Mouse (Mus musculus) T-helper 2 cell (primary cell): ENCODE results near the gene 4930539E08Rik.

Experiments used
- in situ Hi-C: fragments of 300-600 bp; cut with MboI, MseI; formaldehyde crosslinking; loops from one replicate; pipeline ENCODE4 v1.15.1; 2025; ENCODE audit warnings: high pct_unique_total_duplicates

The 4930539E08Rik gene

GRCm38 (mm10) chr17:28915060-28915628 lies at the start of gene 4930539E08Rik:
Gene 4930539E08Rik, minus strand, starts transcription at chr17:28915324.
- in situ Hi-C loops = no loop called here

GRCm38 (mm10) chr17:28961596-28961995 lies 46.5 kb upstream of the 4930539E08Rik start:
- in situ Hi-C loops = no loop called here

- in situ Hi-C loops = no loop called here
These were observed 45.5 kb upstream of the 4930539E08Rik start for GRCm38 (mm10) chr17:28960597-28960996.

GRCm38 (mm10) chr17:28954416-28954815 lies 39.3 kb upstream of the 4930539E08Rik start:
- in situ Hi-C loops = no loop called here

- in situ Hi-C loops = no loop called here
These were observed 38.1 kb upstream of the 4930539E08Rik start for GRCm38 (mm10) chr17:28953251-28953650.

GRCm38 (mm10) chr17:28951831-28952799 lies 37.0 kb upstream of the 4930539E08Rik start, which contains the start of gene Kctd20:
Gene Kctd20, plus strand, starts transcription at chr17:28951950.
- in situ Hi-C loops = no loop called here

GRCm38 (mm10) chr17:28950751-28951150 lies 35.6 kb upstream of the 4930539E08Rik start:
- in situ Hi-C loops = no loop called here

GRCm38 (mm10) chr17:28948661-28949060 lies 33.5 kb upstream of the 4930539E08Rik start:
- in situ Hi-C loops = no loop called here

GRCm38 (mm10) chr17:28947011-28947939 lies 32.2 kb upstream of the 4930539E08Rik start:
- in situ Hi-C loops = no loop called here

- in situ Hi-C loops = no loop called here
These were observed 29.4 kb upstream of the 4930539E08Rik start for GRCm38 (mm10) chr17:28944481-28944880.

GRCm38 (mm10) chr17:28943740-28944139 lies 28.6 kb upstream of the 4930539E08Rik start, which contains the start of gene Pxt1:
Gene Pxt1, minus strand, starts transcription at chr17:28943840.
- in situ Hi-C loops = no loop called here

- in situ Hi-C loops = no loop called here
These were observed 27.0 kb upstream of the 4930539E08Rik start for GRCm38 (mm10) chr17:28942101-28942500.

- in situ Hi-C loops = no loop called here
These were observed 25.8 kb upstream of the 4930539E08Rik start for GRCm38 (mm10) chr17:28940776-28941555.

- in situ Hi-C loops = no loop called here
These were observed 21.7 kb upstream of the 4930539E08Rik start for GRCm38 (mm10) chr17:28936622-28937345.

- in situ Hi-C loops = no loop called here
These were observed 21.0 kb upstream of the 4930539E08Rik start for GRCm38 (mm10) chr17:28936133-28936532.

- in situ Hi-C loops = no loop called here
These were observed 19.2 kb upstream of the 4930539E08Rik start for GRCm38 (mm10) chr17:28934120-28934916.

GRCm38 (mm10) chr17:28932274-28932673 lies 17.1 kb upstream of the 4930539E08Rik start:
- in situ Hi-C loops = no loop called here

- in situ Hi-C loops = no loop called here
These were observed 16.5 kb upstream of the 4930539E08Rik start for GRCm38 (mm10) chr17:28931436-28932211.
